In genomic region chr9:46379453-46379852, GRCm38 (mm10) we compare ENCODE assay signal across 15 mouse cellular contexts. TPM values are rescaled to one million over a fixed set of nuclear protein-coding genes. Genes with fewer than 3 reads are reported as not detected.
DNase-seq lines count a peak whose midpoint lies in the region; ATAC-seq and TF ChIP-seq lines count a peak whose summit lies in the region.
"Had no signal": no experiment of that assay in that cellular context is flagged by ENCODE, and none has a peak within 500 bp of the region (broad histone marks: within the 10 kb centered on the region; RNA-seq: fewer than 3 reads in every experiment).

No protein-coding gene starts in this region.

- peak overlapping the region; percentile 15 for H3K4me3 ChIP-seq in testis, adult 2 months (ENCODE audit: control insufficient read depth, low read depth, low read length)
- H3K4me3 ChIP-seq in heart, embryonic 12.5 days = no peak overlapping the region
- peak overlapping the region; percentile 45 for H3K4me3 ChIP-seq in lung, adult 2 months (replicated peaks; ENCODE audit: extremely low read depth, low read depth, low read length)
- H3K4me3 ChIP-seq: intestine, embryonic 15.5 days; left cerebral cortex, adult 2 months; liver, embryonic 13.5 days; midbrain, embryonic 10.5 days had no signal

- H3K36me3 ChIP-seq in testis, adult 2 months (ENCODE audit: control insufficient read depth, insufficient read depth, low read length) = no peaks in the 10 kb centered on the region
- no peaks in the 10 kb centered on the region for H3K36me3 ChIP-seq in heart, embryonic 12.5 days
- H3K36me3 ChIP-seq: intestine, embryonic 15.5 days; liver, embryonic 13.5 days; midbrain, embryonic 10.5 days had no signal

- no peak overlapping the region for H3K27ac ChIP-seq in testis, adult 2 months (ENCODE audit: control insufficient read depth, insufficient read depth, low read depth, low read length)
- no peak overlapping the region for H3K27ac ChIP-seq in heart, embryonic 12.5 days (ENCODE audit: poor library complexity, severe bottlenecking)
- H3K27ac ChIP-seq: intestine, embryonic 15.5 days; left cerebral cortex, adult 2 months; liver, embryonic 13.5 days; midbrain, embryonic 10.5 days had no signal

- TF ChIP-seq POLR2A in testis, adult 2 months (IDR thresholded peaks at IDR 0.05; ENCODE audit: control insufficient read depth, low read depth, low read length) = no peak
- TF ChIP-seq POLR2A in lung, adult 2 months (IDR thresholded peaks at IDR 0.05; ENCODE audit: borderline replicate concordance, extremely low read depth, low read depth, low read length) = no peak

- H3K27me3 ChIP-seq in testis, adult 2 months (ENCODE audit: control insufficient read depth, insufficient read depth, low read length) = no peaks in the 10 kb centered on the region
- peaks cover 8% of the 10 kb centered on the region; the same call in 1 of the 2 replicates for H3K27me3 ChIP-seq in heart, embryonic 12.5 days (replicated peaks)
- H3K27me3 ChIP-seq: intestine, embryonic 15.5 days; liver, embryonic 13.5 days had no signal

- no peak for DNase-seq in testis, postnatal 10 days (ENCODE audit: low spot score)
- peak; percentile 7 for DNase-seq in lung, adult 2 months
- no peak for DNase-seq in layer of hippocampus, postnatal 14 days (ENCODE audit: low spot score in 2 of 2)
- no peak for DNase-seq in right cerebral cortex, adult 18-20 months
- DNase-seq: adrenal gland, postnatal 36 days; cerebellum, adult 11 months; liver, embryonic 13.5 days; spleen, adult 18-20 months had no signal

- peak; percentile 15; the same call in 1 of the 2 replicates for ATAC-seq in heart, embryonic 12.5 days (ENCODE audit: insufficient number of reproducible peaks, low FRiP score)
- ATAC-seq in inflammation-experienced regulatory T-cells, adult 6 months = no peak
- ATAC-seq: intestine, embryonic 15.5 days had no signal

- 59% methylated on average over 11 of the region's 11 CpGs for WGBS in heart, embryonic 12.5 days
- 35% methylated on average over 11 of the region's 11 CpGs for WGBS in lung, adult 2 months

- H3K9ac ChIP-seq in heart, embryonic 12.5 days = no peak overlapping the region
- H3K9ac ChIP-seq: intestine, embryonic 15.5 days; liver, embryonic 13.5 days had no signal

- H3K4me1 ChIP-seq in testis, adult 2 months (ENCODE audit: control insufficient read depth, insufficient read depth, low read length) = peaks cover 4% of the 10 kb centered on the region; the same call in 1 of the 2 replicates
- H3K4me1 ChIP-seq in heart, embryonic 12.5 days (replicated peaks) = no peaks in the 10 kb centered on the region; the same call in 1 of the 2 replicates
- H3K4me1 ChIP-seq in lung, adult 2 months (ENCODE audit: control insufficient read depth, insufficient read depth, low read length) = no peaks in the 10 kb centered on the region
- H3K4me1 ChIP-seq: intestine, embryonic 15.5 days; liver, embryonic 13.5 days had no signal

- no peak overlapping the region for H3K4me2 ChIP-seq in heart, embryonic 12.5 days
- H3K4me2 ChIP-seq: intestine, embryonic 15.5 days; liver, embryonic 13.5 days had no signal

- no peak for TF ChIP-seq CTCF in testis, adult 2 months (IDR thresholded peaks at IDR 0.05; ENCODE audit: control insufficient read depth, insufficient read depth, insufficient replicate concordance, low read depth, low read length)
- no peak for TF ChIP-seq CTCF in lung, adult 2 months (IDR thresholded peaks at IDR 0.05; ENCODE audit: insufficient read depth, low read length)

- 0 out of 2 replicates have a peak, but pooled peaks cover 5% of the 10 kb centered on the region for H3K9me3 ChIP-seq in heart, embryonic 12.5 days (replicated peaks)
- H3K9me3 ChIP-seq: intestine, embryonic 15.5 days; liver, embryonic 13.5 days; midbrain, embryonic 10.5 days had no signal

RNA-seq across cellular contexts. Expression of gene 4931429L15Rik, which starts 59.7 kb away (rescaled TPM):
- polyA plus RNA-seq in testis, adult 2 months (2012; rRNA removed) = 180 and 193 TPM in 2 replicates
- not detected in 2 replicates for polyA plus RNA-seq in heart, embryonic 12.5 days (2016; fragmentation: Nextera tagmentation; extraction: Ambion mirVana)
- not detected in 2 replicates for polyA plus RNA-seq in lung, adult 2 months (2012; rRNA removed)
- not detected for polyA plus RNA-seq in inflammation-experienced regulatory T-cells, adult 6 months (2017; shearing (Covaris generic))
- not detected for total RNA-seq in layer of hippocampus, postnatal 14 days (2021)
- total RNA-seq: adrenal gland, postnatal 36 days; heart, postnatal 14 days; left cerebral cortex, adult 2 months had no signal
- polyA plus RNA-seq: intestine, embryonic 15.5 days; liver, embryonic 13.5 days; midbrain, embryonic 10.5 days had no signal

Comparison
In these comparisons a context has a peak if more than half of its experiments do, and no peak if none do; other contexts are left out.
1. RNA of gene 4931429L15Rik, which starts 59.7 kb away (polyA plus RNA-seq): 180 to 193 TPM in testis, adult 2 months; not detected in heart, embryonic 12.5 days, not detected in lung, adult 2 months and not detected in inflammation-experienced regulatory T-cells, adult 6 months; every median in the first group is over 100 times any median in the second.